Mouse (Mus musculus): ENCODE data around the gene Fam43b. TPM values are rescaled to one million over a fixed set of nuclear protein-coding genes. Genes with fewer than 3 reads are reported as not detected.

The Fam43b gene
- total and polyA plus RNA-seq, 3 experiments = not detected

DNA sequence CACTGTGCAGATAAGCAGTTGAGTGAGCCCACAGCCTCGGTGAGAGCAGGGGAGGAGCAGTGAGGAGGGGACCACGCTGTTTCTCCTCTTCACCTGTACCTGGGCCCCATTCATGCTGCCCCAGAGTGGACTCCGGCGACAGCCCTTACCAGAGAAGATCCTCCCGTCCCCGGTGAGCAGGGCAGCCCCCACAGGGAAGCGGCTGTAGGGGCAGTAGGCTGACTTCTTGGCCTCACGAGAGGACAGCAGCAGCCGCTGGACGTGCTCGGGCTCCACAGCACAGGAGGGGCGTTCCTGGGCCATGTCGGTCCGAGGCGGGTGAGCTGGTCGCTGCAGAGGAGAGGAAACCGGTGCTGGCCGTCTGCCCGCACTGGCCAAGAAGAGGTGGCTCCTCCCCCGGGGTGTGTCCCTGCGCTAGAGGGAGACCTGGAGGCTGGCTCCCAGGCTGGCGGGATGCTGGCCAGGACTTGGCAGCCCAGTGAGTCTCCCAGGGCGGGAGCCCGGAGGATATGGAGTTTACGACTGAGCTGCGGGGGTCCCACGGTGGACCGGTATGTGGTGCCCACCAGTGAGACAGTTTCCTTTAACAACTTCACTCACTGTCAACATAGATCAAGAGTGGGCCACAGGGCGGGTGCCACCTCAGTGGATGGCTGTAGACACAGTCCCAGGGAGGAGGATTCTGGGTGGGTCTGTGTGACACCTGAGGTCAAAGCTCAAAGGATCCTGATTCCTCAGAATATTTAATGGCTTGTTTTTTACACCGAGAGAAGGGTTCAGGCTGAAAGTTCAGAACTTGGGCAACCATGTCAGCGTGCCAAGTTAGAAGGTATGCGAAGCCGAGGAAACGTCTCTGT lies 28.5 kb downstream of the Fam43b start, which contains the start of gene Cda:
Cda (minus strand) TSS at position 352 of the 857 bp plus-strand sequence.
- Histone ChIP-seq H3K4me3 (replicated peaks in 1 of 3; ENCODE audit: low read depth in 2 of 3, low read length in 2 of 3, poor library complexity in 1 of 3) (no peak within 1 kb of the TSS), H3K9me3 (replicated peaks; ENCODE audit: low read length) (peaks cover 9% of the 10 kb centered on the region), H3K79me2 (replicated peaks; ENCODE audit: control insufficient read depth, extremely low read depth, insufficient read depth, poor library complexity, severe bottlenecking) (no peaks in the 10 kb centered on the region), H3K36me3 (replicated peaks in 1 of 2; ENCODE audit: control insufficient read depth in 1 of 2, insufficient read depth in 1 of 2, low read length in 1 of 2) (no peaks in the 10 kb centered on the region), H3K4me2 (ENCODE audit: insufficient read depth, low read depth, poor library complexity, severe bottlenecking) (peak within 1 kb of the TSS; percentile 30), H3K9ac (ENCODE audit: insufficient read depth, low read depth) (no peak within 1 kb of the TSS), H3K27ac (ENCODE audit: insufficient read depth, low read depth) (no peak within 1 kb of the TSS), H3K27me3 (replicated peaks) (peaks cover 82% of the 10 kb centered on the region), H3K4me1 (ENCODE audit: control insufficient read depth in 1 of 2, insufficient read depth in 2 of 2) (peaks cover 0 to 4% of the 10 kb centered on the region in 2 experiments; a peak in 1 of 4 replicates)
- dilution Hi-C loops (cut with MboI; ENCODE audit: extremely low pct_ligation_motif_present, extremely low pct_unique_long_range_greater_than_20kb, low sequenced_read_pairs) = no loop called here
- TF ChIP-seq ZMIZ1 (IDR thresholded peaks at IDR 0.05; ENCODE audit: low read depth, low read length) (no peak), MAX (IDR thresholded peaks at IDR 0.05; ENCODE audit: low read length) (no peak), TBP (conservative IDR thresholded peaks at IDR 0.05; ENCODE audit: low read depth, low read length) (no peak), SMC3 (IDR thresholded peaks at IDR 0.05; ENCODE audit: low read depth, low read length) (no peak), ZKSCAN1 (IDR thresholded peaks at IDR 0.05; ENCODE audit: borderline replicate concordance, low read depth, low read length) (no peak), JUN (IDR thresholded peaks at IDR 0.05; ENCODE audit: insufficient read depth, low read depth, low read length) (no peak), USF2 (conservative IDR thresholded peaks at IDR 0.05; ENCODE audit: low read depth, low read length) (no peak)
- in situ Hi-C loops (cut with MboI; ENCODE audit: low pct_ligation_motif_present, low pct_unique_long_range_greater_than_20kb, low sequenced_read_pairs) = no loop called here
- no peak for DNase-seq (ENCODE audit: extremely low read depth)

- no peak for DNase-seq (ENCODE audit: extremely low read depth)
- in situ Hi-C loops (cut with MboI; ENCODE audit: low pct_ligation_motif_present, low pct_unique_long_range_greater_than_20kb, low sequenced_read_pairs) (no loop called here), dilution Hi-C loops (cut with MboI; ENCODE audit: extremely low pct_ligation_motif_present, extremely low pct_unique_long_range_greater_than_20kb, low sequenced_read_pairs) (no loop called here)
- no peaks in the 10 kb centered on the region for H3K36me3 ChIP-seq (replicated peaks in 1 of 2; ENCODE audit: control insufficient read depth in 1 of 2, insufficient read depth in 1 of 2, low read length in 1 of 2)
- no peak overlapping the region for H3K9ac ChIP-seq (ENCODE audit: insufficient read depth, low read depth)
- peaks cover 83% of the 10 kb centered on the region for H3K27me3 ChIP-seq (replicated peaks)
- H3K4me3 ChIP-seq (replicated peaks in 1 of 3; ENCODE audit: low read depth in 2 of 3, low read length in 2 of 3, poor library complexity in 1 of 3) = no peak overlapping the region
- peaks cover 0 to 4% of the 10 kb centered on the region in 2 experiments; a peak in 1 of 4 replicates for H3K4me1 ChIP-seq (ENCODE audit: control insufficient read depth in 1 of 2, insufficient read depth in 2 of 2)
- H3K79me2 ChIP-seq (replicated peaks; ENCODE audit: control insufficient read depth, extremely low read depth, insufficient read depth, poor library complexity, severe bottlenecking) = no peaks in the 10 kb centered on the region
- H3K27ac ChIP-seq (ENCODE audit: insufficient read depth, low read depth) = no peak overlapping the region
- no peak for TF ChIP-seq RCOR1 (conservative IDR thresholded peaks at IDR 0.05; ENCODE audit: low read depth, low read length)
- no peak for TF ChIP-seq E2F4 (IDR thresholded peaks at IDR 0.05; ENCODE audit: insufficient replicate concordance, low read depth, low read length)
- no peak for TF ChIP-seq GABPA (IDR thresholded peaks at IDR 0.05; ENCODE audit: insufficient replicate concordance, low read depth, low read length)
- no peak for TF ChIP-seq USF1 (IDR thresholded peaks at IDR 0.05; ENCODE audit: low read depth, low read length)
- no peak for TF ChIP-seq ELF1 (IDR thresholded peaks at IDR 0.05; ENCODE audit: low read depth, low read length)
- no peak for TF ChIP-seq PAX5 (IDR thresholded peaks at IDR 0.05; ENCODE audit: low read length)
- no peak for TF ChIP-seq ZC3H11A (IDR thresholded peaks at IDR 0.05; ENCODE audit: low read depth, low read length)
- TF ChIP-seq MAZ (IDR thresholded peaks at IDR 0.05; ENCODE audit: low read depth, low read length) = no peak
- TF ChIP-seq JUN (IDR thresholded peaks at IDR 0.05; ENCODE audit: insufficient read depth, low read depth, low read length) = no peak
- H3K9me3 ChIP-seq (replicated peaks; ENCODE audit: low read length) = peaks cover 5% of the 10 kb centered on the region
- no peak overlapping the region for H3K4me2 ChIP-seq (ENCODE audit: insufficient read depth, low read depth, poor library complexity, severe bottlenecking)
These were observed 29.8 kb downstream of the Fam43b start for GRCm38 (mm10) chr4:138366561-138366960.

Data from CH12.LX (cell line).